Comparison of ENCODE assay signal across 9 mouse cellular contexts in the genomic region with DNA sequence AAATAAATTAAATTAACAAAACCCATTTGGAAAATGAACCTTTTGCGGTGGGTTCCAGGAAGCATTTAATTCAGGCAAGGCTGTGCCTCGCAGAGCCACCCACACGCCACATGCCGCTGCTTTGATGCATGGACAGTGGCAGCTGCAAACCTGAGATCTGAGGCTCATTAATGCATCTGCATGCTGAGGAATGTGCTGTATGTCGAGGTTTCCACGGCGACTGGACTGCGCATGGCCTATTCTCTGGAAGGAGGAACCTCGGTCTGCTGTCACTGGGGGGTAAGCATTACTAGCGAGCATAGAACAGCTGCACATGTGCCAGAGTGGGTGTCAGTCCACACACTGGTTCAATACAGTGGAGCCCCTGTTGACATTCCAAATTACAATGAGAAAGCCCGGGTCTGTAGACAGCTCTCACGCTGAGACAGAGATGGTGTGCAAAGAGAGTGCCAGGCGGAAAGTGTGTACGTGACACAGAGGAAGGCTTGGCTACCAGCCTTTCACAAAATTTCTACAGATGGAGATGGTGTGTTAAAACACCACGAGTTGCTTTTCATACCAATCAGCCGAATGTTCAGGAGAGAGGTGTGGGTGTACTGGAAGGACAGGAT.
A peak's percentile ranks its signal among the peaks of the same experiment; 100 is the strongest.
DNase-seq lines count a peak whose midpoint lies in the region; ATAC-seq and TF ChIP-seq lines count a peak whose summit lies in the region.
"Had no signal": no experiment of that assay in that cellular context is flagged by ENCODE, and none has a peak within 500 bp of the region (broad histone marks: within the 10 kb centered on the region; RNA-seq: fewer than 3 reads in every experiment).

No protein-coding gene starts in this region.

- intact Hi-C loops in left cerebral cortex, adult 2 months (cut with DNase I), result loop anchor here (5.0 kb wide), 1 partner anchor 205 kb away; no protein-coding TSS in a partner anchor

- H3K4me1 ChIP-seq in forebrain, embryonic 14.5 days (ENCODE audit: control insufficient read depth, insufficient read depth, low read length), result peaks cover 25% of the 10 kb centered on the region
- H3K4me1 ChIP-seq in neural tube, embryonic 13.5 days (replicated peaks), result peaks cover 34% of the 10 kb centered on the region
- H3K4me1 ChIP-seq in lung, postnatal 0 days (ENCODE audit: insufficient read depth, low read depth, low read length), result no peaks in the 10 kb centered on the region

- no peak for TF ChIP-seq EP300 in lung, postnatal 0 days (IDR thresholded peaks at IDR 0.05)

- H3K4me2 ChIP-seq in forebrain, embryonic 14.5 days (ENCODE audit: low read length), result peak overlapping the region; percentile 42
- peak overlapping the region; percentile 45 for H3K4me2 ChIP-seq in neural tube, embryonic 13.5 days
- no peak overlapping the region for H3K4me2 ChIP-seq in lung, postnatal 0 days (replicated peaks; ENCODE audit: low read depth, low read length)
- H3K4me2 ChIP-seq: heart, embryonic 15.5 days had no signal

- peaks cover 11% of the 10 kb centered on the region for H3K9me3 ChIP-seq in forebrain, embryonic 14.5 days (replicated peaks; ENCODE audit: control insufficient read depth, low read length)
- H3K9me3 ChIP-seq in neural tube, embryonic 13.5 days, result peaks cover 16% of the 10 kb centered on the region
- no peaks in the 10 kb centered on the region for H3K9me3 ChIP-seq in lung, postnatal 0 days (ENCODE audit: low read length)

- peak overlapping the region; percentile 63 for H3K27ac ChIP-seq in forebrain, embryonic 14.5 days (ENCODE audit: low read depth, low read length)
- peak overlapping the region; percentile 78 for H3K27ac ChIP-seq in left cerebral cortex, adult 2 months
- peak overlapping the region; percentile 43 for H3K27ac ChIP-seq in neural tube, embryonic 13.5 days (replicated peaks)
- H3K27ac ChIP-seq in lung, postnatal 0 days (ENCODE audit: low read length), result no peak overlapping the region
- H3K27ac ChIP-seq: heart, embryonic 15.5 days had no signal

- H3K4me3 ChIP-seq in forebrain, embryonic 14.5 days (ENCODE audit: low read depth, low read length), result no peak overlapping the region
- no peak overlapping the region for H3K4me3 ChIP-seq in left cerebral cortex, adult 2 months
- H3K4me3 ChIP-seq in neural tube, embryonic 13.5 days, result no peak overlapping the region
- no peak overlapping the region for H3K4me3 ChIP-seq in lung, postnatal 0 days (ENCODE audit: low read depth, low read length)
- H3K4me3 ChIP-seq: heart, embryonic 15.5 days had no signal

- DNase-seq in embryo, embryonic 10.5 days (ENCODE audit: low spot score), result peak; percentile 79
- DNase-seq in forebrain, embryonic 14.5 days (ENCODE audit: low spot score), result peak; percentile 79
- DNase-seq in left cerebral cortex, adult 2 months (ENCODE audit: extremely low spot score in 1 of 2, low spot score in 2 of 2), result peak; percentile 42 to 57
- DNase-seq in thymus, postnatal 14 days, result no peak
- no peak for DNase-seq in gastrocnemius, postnatal 10 days
- DNase-seq in lung, postnatal 0 days (ENCODE audit: low spot score), result no peak
- DNase-seq in adrenal gland, adult (ENCODE audit: inconsistent age in 2 of 2, low spot score in 1 of 2), result no peak

- peak; percentile 81 for ATAC-seq in forebrain, embryonic 14.5 days
- peak; percentile 91 for ATAC-seq in neural tube, embryonic 13.5 days (ENCODE audit: low read depth)
- no peak for ATAC-seq in lung, postnatal 0 days

- peak overlapping the region; percentile 10; the same call in 1 of the 2 replicates for H3K9ac ChIP-seq in forebrain, embryonic 14.5 days (ENCODE audit: low read length)
- 0 out of 2 replicates have a peak overlapping the region, but pooled peaks have one; percentile 12 for H3K9ac ChIP-seq in neural tube, embryonic 13.5 days
- no peak overlapping the region for H3K9ac ChIP-seq in lung, postnatal 0 days (replicated peaks; ENCODE audit: low read depth)
- H3K9ac ChIP-seq: heart, embryonic 15.5 days had no signal

- 4% methylated on average over 16 of the region's 16 CpGs for WGBS in forebrain, embryonic 14.5 days
- WGBS in neural tube, embryonic 13.5 days, result 16% methylated on average over 16 of the region's 16 CpGs
- WGBS in lung, postnatal 0 days, result 51% methylated on average over 16 of the region's 16 CpGs

- TF ChIP-seq CTCF in left cerebral cortex, adult 2 months (IDR thresholded peaks at IDR 0.05), result no peak
- no peak for TF ChIP-seq CTCF in lung, postnatal 0 days (IDR thresholded peaks at IDR 0.05)

- H3K36me3 ChIP-seq in forebrain, embryonic 14.5 days (ENCODE audit: control insufficient read depth, insufficient read depth, low read length), result no peaks in the 10 kb centered on the region
- H3K36me3 ChIP-seq in neural tube, embryonic 13.5 days, result peaks cover 9% of the 10 kb centered on the region; the same call in 1 of the 2 replicates
- no peaks in the 10 kb centered on the region for H3K36me3 ChIP-seq in lung, postnatal 0 days (ENCODE audit: insufficient read depth, low read length)
- H3K36me3 ChIP-seq: heart, embryonic 15.5 days had no signal

- H3K27me3 ChIP-seq in forebrain, embryonic 14.5 days (replicated peaks; ENCODE audit: control insufficient read depth, insufficient read depth, low read length), result no peaks in the 10 kb centered on the region
- H3K27me3 ChIP-seq in neural tube, embryonic 13.5 days, result peaks cover 12% of the 10 kb centered on the region; the same call in 1 of the 2 replicates
- no peaks in the 10 kb centered on the region for H3K27me3 ChIP-seq in lung, postnatal 0 days (replicated peaks; ENCODE audit: insufficient read depth, low read length)
- H3K27me3 ChIP-seq: heart, embryonic 15.5 days had no signal

Comparison
In these comparisons a context has a peak if more than half of its experiments do, and no peak if none do; other contexts are left out.
1. DNase-seq: peak in embryo, embryonic 10.5 days (single experiment), forebrain, embryonic 14.5 days (single experiment) and left cerebral cortex, adult 2 months (2 of 2); none in thymus, postnatal 14 days (single experiment), gastrocnemius, postnatal 10 days (single experiment), lung, postnatal 0 days (single experiment) and adrenal gland, adult (0 of 2).